Mouse (Mus musculus): ENCODE measurements at regions not wholly inside any gene's neighbourhood (a gene's known extent, or its start where the extent isn't known, plus 50 kb on each side); places are given as distances from the start of the nearest gene placed in this dataset.
A peak's percentile ranks its signal among the peaks of the same experiment; 100 is the strongest.
"Not testable (repeated sequence)": the region's sequence is repeated elsewhere in the genome, so short reads cannot be mapped to it uniquely, and the experiment has no call there.

- no peaks in the 10 kb centered on the region for H3K4me1 ChIP-seq (ENCODE audit: control insufficient read depth, insufficient read depth, low read length)
- H3K27me3 ChIP-seq (replicated peaks; ENCODE audit: control insufficient read depth, insufficient read depth, low read length) = no peaks in the 10 kb centered on the region
- DNase-seq (ENCODE audit: low spot score) = no peak
- H3K4me2 ChIP-seq (ENCODE audit: low read length) = no peak overlapping the region
- no peaks in the 10 kb centered on the region for H3K36me3 ChIP-seq (ENCODE audit: control insufficient read depth, insufficient read depth, low read length)
- WGBS = 96% methylated on average over 2 of the region's 2 CpGs
- H3K27ac ChIP-seq (ENCODE audit: low read depth, low read length) = no peak overlapping the region
- no peak overlapping the region for H3K4me3 ChIP-seq (ENCODE audit: low read depth, low read length)
- ATAC-seq = no peak
- no peak overlapping the region for H3K9ac ChIP-seq (ENCODE audit: low read length)
- H3K9me3 ChIP-seq (replicated peaks; ENCODE audit: control insufficient read depth, low read length) = no peaks in the 10 kb centered on the region
Measured at GRCm38 (mm10) chr10:112613751-112614150, 315.1 kb downstream of the Atxn7l3b start.

- no peak overlapping the region for H3K9ac ChIP-seq (ENCODE audit: low read length)
- no peak overlapping the region for H3K4me2 ChIP-seq (ENCODE audit: low read length)
- no peak overlapping the region for H3K4me3 ChIP-seq (ENCODE audit: low read depth, low read length)
- no peak overlapping the region for H3K27ac ChIP-seq (ENCODE audit: low read depth, low read length)
- no peaks in the 10 kb centered on the region for H3K36me3 ChIP-seq (ENCODE audit: control insufficient read depth, insufficient read depth, low read length)
- no peak for DNase-seq (ENCODE audit: low spot score)
- ATAC-seq = no peak
- H3K27me3 ChIP-seq (replicated peaks; ENCODE audit: control insufficient read depth, insufficient read depth, low read length) = no peaks in the 10 kb centered on the region
- no peaks in the 10 kb centered on the region for H3K9me3 ChIP-seq (replicated peaks; ENCODE audit: control insufficient read depth, low read length)
- 84% methylated on average over 3 of the region's 3 CpGs for WGBS
- H3K4me1 ChIP-seq (ENCODE audit: control insufficient read depth, insufficient read depth, low read length) = peaks cover 2% of the 10 kb centered on the region; the same call in 1 of the 2 replicates
Measured at GRCm38 (mm10) chr10:112614226-112614625, 314.6 kb downstream of the Atxn7l3b start.

- Histone ChIP-seq H3K4me1 (ENCODE audit: control insufficient read depth, insufficient read depth, low read length) (peaks cover 3% of the 10 kb centered on the region; the same call in 1 of the 2 replicates), H3K27ac (ENCODE audit: low read depth, low read length) (no peak overlapping the region), H3K9me3 (replicated peaks; ENCODE audit: control insufficient read depth, low read length) (no peaks in the 10 kb centered on the region), H3K4me2 (ENCODE audit: low read length) (no peak overlapping the region), H3K36me3 (ENCODE audit: control insufficient read depth, insufficient read depth, low read length) (no peaks in the 10 kb centered on the region), H3K27me3 (replicated peaks; ENCODE audit: control insufficient read depth, insufficient read depth, low read length) (no peaks in the 10 kb centered on the region), H3K4me3 (ENCODE audit: low read depth, low read length) (no peak overlapping the region), H3K9ac (ENCODE audit: low read length) (no peak overlapping the region)
- WGBS = 49% methylated on average over 3 of the region's 3 CpGs
- DNase-seq (ENCODE audit: low spot score) (peak; percentile 63), ATAC-seq (no peak)
Measured at GRCm38 (mm10) chr10:112619740-112620139, 309.1 kb downstream of the Atxn7l3b start.

- no peaks in the 10 kb centered on the region for H3K27me3 ChIP-seq (replicated peaks; ENCODE audit: control insufficient read depth, insufficient read depth, low read length)
- H3K4me1 ChIP-seq (ENCODE audit: control insufficient read depth, insufficient read depth, low read length) = no peaks in the 10 kb centered on the region
- no peak overlapping the region for H3K9ac ChIP-seq (ENCODE audit: low read length)
- no peaks in the 10 kb centered on the region for H3K9me3 ChIP-seq (replicated peaks; ENCODE audit: control insufficient read depth, low read length)
- H3K27ac ChIP-seq (ENCODE audit: low read depth, low read length) = no peak overlapping the region
- H3K36me3 ChIP-seq (ENCODE audit: control insufficient read depth, insufficient read depth, low read length) = no peaks in the 10 kb centered on the region
- ATAC-seq = no peak
- H3K4me2 ChIP-seq (ENCODE audit: low read length) = no peak overlapping the region
- WGBS = 70% methylated on average over 3 of the region's 3 CpGs
- no peak overlapping the region for H3K4me3 ChIP-seq (ENCODE audit: low read depth, low read length)
- DNase-seq (ENCODE audit: low spot score) = no peak
Measured at GRCm38 (mm10) chr10:112629752-112630151, 299.0 kb downstream of the Atxn7l3b start.

GRCm38 (mm10) chr10:112635199-112635598 lies 293.6 kb downstream of the Atxn7l3b start:
- Histone ChIP-seq H3K9me3 (replicated peaks; ENCODE audit: control insufficient read depth, low read length) (no peaks in the 10 kb centered on the region), H3K4me3 (ENCODE audit: low read depth, low read length) (no peak overlapping the region), H3K4me1 (ENCODE audit: control insufficient read depth, insufficient read depth, low read length) (no peaks in the 10 kb centered on the region), H3K27ac (ENCODE audit: low read depth, low read length) (no peak overlapping the region), H3K4me2 (ENCODE audit: low read length) (no peak overlapping the region), H3K36me3 (ENCODE audit: control insufficient read depth, insufficient read depth, low read length) (no peaks in the 10 kb centered on the region), H3K27me3 (replicated peaks; ENCODE audit: control insufficient read depth, insufficient read depth, low read length) (no peaks in the 10 kb centered on the region), H3K9ac (ENCODE audit: low read length) (no peak overlapping the region)
- 56% methylated on average over 1 of the region's 1 CpGs for WGBS
- DNase-seq (ENCODE audit: low spot score) (peak; percentile 1), ATAC-seq (peak; percentile 40)

GRCm38 (mm10) chr10:112636574-112636973 lies 292.2 kb downstream of the Atxn7l3b start:
- H3K27me3 ChIP-seq (replicated peaks; ENCODE audit: control insufficient read depth, insufficient read depth, low read length) = no peaks in the 10 kb centered on the region
- no peak overlapping the region for H3K27ac ChIP-seq (ENCODE audit: low read depth, low read length)
- H3K4me3 ChIP-seq (ENCODE audit: low read depth, low read length) = no peak overlapping the region
- no peaks in the 10 kb centered on the region for H3K36me3 ChIP-seq (ENCODE audit: control insufficient read depth, insufficient read depth, low read length)
- no peak overlapping the region for H3K9ac ChIP-seq (ENCODE audit: low read length)
- ATAC-seq (no peak), DNase-seq (ENCODE audit: low spot score) (no peak)
- no peaks in the 10 kb centered on the region for H3K4me1 ChIP-seq (ENCODE audit: control insufficient read depth, insufficient read depth, low read length)
- H3K9me3 ChIP-seq (replicated peaks; ENCODE audit: control insufficient read depth, low read length) = no peaks in the 10 kb centered on the region
- WGBS = 93% methylated on average over 2 of the region's 2 CpGs
- no peak overlapping the region for H3K4me2 ChIP-seq (ENCODE audit: low read length)

GRCm38 (mm10) chr10:112640551-112640950 lies 288.2 kb downstream of the Atxn7l3b start:
- DNase-seq (ENCODE audit: low spot score); ATAC-seq; H3K9ac ChIP-seq (ENCODE audit: low read length); H3K36me3 ChIP-seq (ENCODE audit: control insufficient read depth, insufficient read depth, low read length); H3K27me3 ChIP-seq (replicated peaks; ENCODE audit: control insufficient read depth, insufficient read depth, low read length); H3K4me1 ChIP-seq (ENCODE audit: control insufficient read depth, insufficient read depth, low read length); H3K9me3 ChIP-seq (replicated peaks; ENCODE audit: control insufficient read depth, low read length); H3K27ac ChIP-seq (ENCODE audit: low read depth, low read length); H3K4me3 ChIP-seq (ENCODE audit: low read depth, low read length); H3K4me2 ChIP-seq (ENCODE audit: low read length): not testable (repeated sequence)
- WGBS = 87% methylated on average over 1 of the region's 1 CpGs

GRCm38 (mm10) chr10:112648986-112649385 lies 279.8 kb downstream of the Atxn7l3b start:
- Histone ChIP-seq H3K4me1 (ENCODE audit: control insufficient read depth, insufficient read depth, low read length) (no peaks in the 10 kb centered on the region), H3K36me3 (ENCODE audit: control insufficient read depth, insufficient read depth, low read length) (no peaks in the 10 kb centered on the region), H3K9ac (ENCODE audit: low read length) (no peak overlapping the region), H3K4me2 (ENCODE audit: low read length) (no peak overlapping the region), H3K27me3 (replicated peaks; ENCODE audit: control insufficient read depth, insufficient read depth, low read length) (no peaks in the 10 kb centered on the region), H3K4me3 (ENCODE audit: low read depth, low read length) (no peak overlapping the region), H3K27ac (ENCODE audit: low read depth, low read length) (no peak overlapping the region), H3K9me3 (replicated peaks; ENCODE audit: control insufficient read depth, low read length) (no peaks in the 10 kb centered on the region)
- no peak for ATAC-seq
- DNase-seq (ENCODE audit: low spot score) = no peak
- WGBS = 94% methylated on average over 3 of the region's 3 CpGs

Data from forebrain, embryonic 14.5 days (tissue).